Mouse (Mus musculus) embryo, embryonic 10.5 days (tissue): ENCODE measurements at regions not wholly inside any gene's neighbourhood (a gene's known extent, or its start where the extent isn't known, plus 50 kb on each side); places are given as distances from the start of the nearest gene placed in this dataset.

Experiments
- DNase-seq: peaks from one replicate; pipeline ENCODE4 v3.0.0-alpha.2; 2015; ENCODE audit warnings: low spot score

DNA sequence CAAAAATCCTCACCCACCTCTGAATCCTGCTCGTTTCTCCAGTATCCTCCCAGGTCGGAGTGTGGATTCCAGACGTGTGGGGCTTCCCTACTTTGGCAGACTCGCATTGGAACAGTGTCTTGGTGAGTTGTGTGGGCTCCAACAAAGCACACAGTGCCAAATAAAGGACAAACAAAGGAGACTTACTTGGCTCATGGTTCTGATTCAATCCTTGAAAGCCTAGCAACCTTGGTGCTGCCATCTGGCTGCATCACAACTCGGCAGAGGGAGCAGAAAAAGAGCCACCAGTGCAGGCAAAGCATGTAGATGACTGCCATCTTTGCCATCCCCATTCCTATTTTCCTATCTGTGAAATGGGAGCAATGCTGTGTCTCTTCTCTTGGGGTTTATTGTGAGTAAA is 64.0 kb downstream of the Il9r start:
- DNase-seq = no peak

DNA sequence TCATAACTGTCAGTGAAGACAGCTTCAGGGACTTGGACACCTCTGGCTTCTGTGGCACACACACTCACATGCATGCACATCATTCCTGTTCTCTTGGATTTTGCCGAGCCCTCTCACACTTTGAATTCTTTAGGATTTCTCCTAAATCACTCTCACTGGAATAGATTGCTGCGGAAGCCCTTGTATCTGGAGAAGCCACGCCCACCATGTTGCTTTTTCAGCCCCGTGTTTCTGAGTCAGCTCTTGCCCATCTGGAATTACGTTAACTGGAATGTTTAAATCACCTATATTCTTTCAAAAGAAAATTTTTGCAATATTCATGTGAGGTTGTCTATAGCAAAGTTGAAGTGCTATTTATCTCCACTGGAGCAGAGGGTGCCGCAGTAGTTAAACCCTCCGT is 66.1 kb downstream of the Il9r start:
- no peak for DNase-seq

DNA sequence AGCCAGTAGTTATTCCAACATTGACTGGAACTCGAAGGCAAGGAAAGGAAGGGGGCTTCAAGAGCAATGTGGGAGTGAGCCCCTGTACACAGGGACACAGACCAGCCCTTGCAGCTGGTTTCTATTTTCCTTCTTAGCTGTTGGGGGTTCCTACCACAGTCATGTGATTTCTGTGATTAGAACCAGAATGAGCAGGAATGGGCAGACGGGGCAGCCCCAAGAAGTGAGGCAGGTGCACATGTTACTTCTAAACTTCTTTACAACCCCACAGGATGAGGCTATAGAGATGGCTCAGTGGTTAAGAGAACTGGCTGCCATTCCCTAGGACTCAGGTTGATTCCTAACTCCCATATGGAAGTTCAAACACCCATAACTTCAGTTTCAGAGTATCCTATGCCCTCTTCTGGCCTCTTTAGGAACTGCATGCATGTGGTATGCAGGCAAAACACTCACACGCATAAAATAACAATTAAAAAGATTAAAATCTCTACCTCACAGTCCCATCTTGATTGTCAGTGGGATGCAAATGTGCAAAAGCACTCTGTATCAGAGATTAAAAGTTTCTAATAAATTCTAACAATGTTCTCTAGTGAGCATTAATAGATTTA is 68.0 kb downstream of the Il9r start:
- DNase-seq = peak; percentile 70

DNA sequence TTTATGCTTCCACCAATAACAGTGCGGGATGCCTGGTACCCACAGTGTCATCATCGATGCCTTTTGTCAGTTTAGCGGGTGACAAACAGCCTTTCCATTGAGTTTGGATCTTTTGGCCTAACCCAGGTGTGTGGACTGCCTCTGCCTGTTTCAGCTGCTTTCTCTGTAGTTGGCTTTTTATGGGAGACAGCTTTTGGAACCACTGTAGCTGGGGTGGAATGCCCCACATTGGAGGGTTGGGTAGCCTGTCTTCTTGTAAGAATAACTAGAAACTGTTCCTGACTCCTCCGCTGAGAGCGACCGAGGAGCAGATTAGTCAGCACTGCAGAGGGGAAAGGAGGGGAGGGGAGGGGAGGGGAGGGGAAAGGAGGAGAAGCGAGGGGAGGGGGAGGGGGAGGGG is 71.5 kb downstream of the Il9r start:
- no peak for DNase-seq

DNA sequence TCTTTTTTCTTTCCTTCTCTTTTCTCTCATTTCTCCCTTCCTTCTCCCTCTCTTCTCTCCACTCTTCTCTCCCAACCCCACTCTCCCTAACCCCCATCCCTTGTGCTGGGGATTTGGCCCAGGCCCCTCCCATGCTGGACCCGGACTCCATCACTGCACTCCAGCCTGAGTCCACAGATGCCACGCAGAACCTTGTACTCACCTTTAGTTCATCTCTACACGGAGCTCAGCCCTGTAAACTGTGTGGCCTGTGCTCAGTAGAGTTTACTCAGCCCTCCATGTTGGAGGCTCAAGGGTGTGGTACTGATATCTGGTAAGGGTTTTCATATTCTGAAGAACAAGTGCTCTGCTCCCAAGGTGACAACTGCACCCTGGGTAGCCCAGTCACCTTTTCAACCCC is 72.1 kb downstream of the Il9r start:
- no peak for DNase-seq

DNA sequence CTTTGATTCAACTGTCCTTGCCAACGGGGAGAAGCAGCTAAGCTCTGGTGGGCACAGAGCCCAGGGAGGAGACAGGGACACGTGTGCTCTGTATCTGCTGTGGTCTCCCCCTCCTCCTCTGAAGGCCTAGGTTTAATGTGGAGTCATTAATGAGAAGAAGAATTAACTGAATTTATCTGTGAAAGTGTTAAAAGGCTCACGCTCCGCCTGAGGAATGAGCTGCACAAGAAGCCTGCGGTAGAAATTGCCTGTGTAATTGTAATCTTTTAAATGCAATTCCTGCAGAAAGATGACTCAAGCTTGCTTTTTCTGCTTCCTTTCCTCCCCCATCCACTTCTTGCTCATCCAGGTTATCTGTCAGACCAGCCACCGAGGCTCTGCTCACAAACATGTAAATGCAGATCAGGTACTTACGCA is 72.7 kb downstream of the Il9r start:
- DNase-seq = no peak

DNA sequence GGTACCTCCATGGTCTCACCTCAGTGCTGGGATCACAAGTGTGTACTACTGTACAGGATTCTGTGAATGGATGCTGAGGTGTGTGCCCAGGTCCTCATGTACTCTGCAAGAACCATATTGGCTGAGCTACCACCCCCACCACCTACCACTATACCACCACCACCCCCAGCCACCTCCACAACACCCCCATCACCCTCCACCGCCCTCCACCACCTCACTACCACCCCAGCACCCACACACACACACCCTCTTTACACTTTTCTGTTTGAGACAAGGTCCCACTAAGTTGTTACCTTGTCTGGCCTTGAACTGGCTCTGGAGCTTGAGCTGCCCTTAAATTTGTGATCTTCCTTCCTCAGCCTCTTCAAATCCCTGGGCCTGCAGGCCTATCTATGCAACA is 73.3 kb downstream of the Il9r start:
- no peak for DNase-seq

DNA sequence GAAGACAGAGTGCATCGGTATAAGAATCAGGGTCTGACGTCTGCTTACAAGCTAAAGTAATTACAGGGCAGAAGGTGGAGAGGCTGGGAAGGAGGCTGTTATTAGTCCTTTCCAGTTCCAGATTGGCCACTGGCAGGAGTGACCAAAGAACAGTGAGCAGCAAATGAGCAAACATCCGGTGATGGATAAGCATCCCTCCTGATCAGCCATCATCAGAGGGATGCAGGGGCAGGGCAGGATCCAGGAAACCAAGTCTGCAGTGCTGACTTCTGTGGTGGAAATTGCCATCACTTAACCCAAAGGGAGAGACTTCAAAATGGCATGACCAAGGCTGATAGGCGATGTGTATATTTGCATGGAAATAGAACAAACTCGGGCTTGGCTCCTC is 73.8 kb downstream of the Il9r start:
- DNase-seq = no peak

DNA sequence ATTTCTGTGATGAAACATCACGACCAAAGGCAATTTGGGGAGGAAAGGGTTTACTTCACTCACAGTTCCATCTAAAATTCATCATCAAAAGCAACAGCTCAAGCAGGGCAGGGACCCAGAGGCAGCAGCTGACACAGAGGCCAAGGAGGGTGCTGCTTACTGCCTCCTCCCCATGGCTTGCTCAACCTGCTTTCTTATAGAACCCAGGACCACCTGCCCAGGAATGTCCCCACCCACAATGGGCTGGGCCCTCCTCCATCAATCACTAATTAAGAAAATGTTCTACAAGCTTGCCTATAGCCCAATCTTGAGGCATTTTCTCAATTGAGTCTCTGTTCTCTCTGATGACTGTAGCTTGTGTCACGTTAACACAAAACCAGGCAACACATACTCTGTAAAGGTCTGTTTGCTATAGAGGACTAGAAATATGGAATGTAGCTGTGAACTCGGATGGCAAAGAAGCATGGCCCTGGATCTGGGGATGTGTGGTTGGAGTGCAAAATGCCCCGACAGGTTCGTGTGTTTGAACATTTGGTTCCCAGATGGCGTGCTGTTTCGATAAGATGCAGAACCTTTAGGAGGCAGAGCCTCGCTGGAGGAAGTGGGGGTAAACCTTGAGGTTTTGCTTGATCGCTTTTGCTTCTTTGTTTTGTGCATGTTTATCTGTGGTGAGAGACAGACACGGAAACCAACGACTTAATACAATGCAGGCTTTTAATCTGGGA is 74.3 kb downstream of the Il9r start:
- DNase-seq = no peak

DNA sequence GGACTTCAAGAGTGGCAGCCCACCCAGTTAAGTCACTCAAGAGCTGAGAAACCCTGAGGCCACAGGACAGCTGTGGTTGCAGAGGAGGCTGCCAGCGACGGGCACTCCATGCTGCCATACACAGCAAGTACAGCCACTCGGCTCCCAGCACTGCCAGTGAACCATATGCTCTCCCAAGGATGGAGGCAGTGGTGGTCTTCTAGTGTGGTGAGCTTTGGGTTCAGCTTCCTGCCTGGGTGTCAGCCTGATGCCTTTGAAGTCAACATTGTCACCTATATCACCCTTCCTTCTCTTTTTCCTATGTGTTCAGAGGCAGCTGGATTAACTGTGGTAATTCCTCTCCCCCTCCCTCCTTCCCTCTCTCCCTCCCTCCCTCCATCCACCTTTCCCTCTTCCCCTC is 79.5 kb downstream of the Il9r start:
- DNase-seq = no peak

DNA sequence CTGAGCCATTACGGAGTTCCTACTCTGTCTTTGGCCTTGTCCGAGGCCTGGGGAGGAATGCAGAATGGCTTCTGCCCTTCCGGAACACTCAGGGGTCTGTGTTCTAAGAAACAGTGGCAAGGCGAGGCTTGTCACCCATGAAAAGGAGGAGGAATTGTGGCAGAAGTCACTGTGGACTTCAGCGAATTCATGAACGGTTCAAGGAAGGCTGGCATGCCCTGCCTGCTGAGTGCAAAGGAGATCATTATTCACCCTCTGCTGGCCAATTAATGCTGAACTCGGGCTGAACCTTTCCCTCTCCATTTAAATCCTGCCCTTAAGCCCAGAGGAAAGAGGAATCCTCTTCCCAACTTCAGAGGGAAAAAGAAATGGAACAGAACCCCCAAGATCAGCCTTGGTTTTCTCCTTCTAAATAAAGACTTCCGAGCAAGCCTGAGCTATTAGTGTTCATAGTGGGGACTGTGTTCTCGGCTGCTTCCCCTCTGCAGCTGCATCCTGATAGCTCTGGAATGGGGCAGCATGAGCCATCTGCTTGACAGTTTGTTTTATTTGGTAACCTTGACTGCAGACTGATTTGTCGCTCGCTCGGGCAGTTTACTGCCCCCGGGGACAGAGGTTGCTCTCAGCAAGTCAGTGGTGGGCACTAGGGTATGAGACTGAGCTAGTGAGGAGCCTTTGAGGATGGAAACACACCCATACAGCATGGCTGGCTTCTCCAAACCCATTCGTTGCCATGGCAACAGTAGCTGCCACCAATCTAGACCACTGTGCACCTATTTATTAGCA is 81.0 kb downstream of the Il9r start:
- DNase-seq = peak; percentile 70

DNA sequence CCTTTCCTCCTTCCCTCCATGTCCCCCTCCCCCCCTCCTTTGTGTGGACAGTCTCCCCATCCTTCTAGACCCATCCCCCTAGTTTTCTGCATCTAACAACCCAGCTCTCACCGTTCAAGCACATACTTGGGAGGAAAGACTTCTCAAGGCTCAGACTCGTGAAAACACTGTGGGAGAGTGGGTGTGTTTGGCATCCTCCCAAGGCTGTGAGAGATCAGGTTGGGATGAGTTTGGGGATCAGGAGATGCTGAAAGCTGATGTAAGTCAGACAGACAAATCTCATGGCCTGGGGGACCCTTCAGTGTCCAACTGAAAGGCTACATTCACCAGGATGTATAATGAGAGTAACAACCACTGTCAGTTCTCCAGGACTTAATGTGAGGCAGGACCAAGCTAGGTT is 82.1 kb downstream of the Il9r start:
- no peak for DNase-seq

DNA sequence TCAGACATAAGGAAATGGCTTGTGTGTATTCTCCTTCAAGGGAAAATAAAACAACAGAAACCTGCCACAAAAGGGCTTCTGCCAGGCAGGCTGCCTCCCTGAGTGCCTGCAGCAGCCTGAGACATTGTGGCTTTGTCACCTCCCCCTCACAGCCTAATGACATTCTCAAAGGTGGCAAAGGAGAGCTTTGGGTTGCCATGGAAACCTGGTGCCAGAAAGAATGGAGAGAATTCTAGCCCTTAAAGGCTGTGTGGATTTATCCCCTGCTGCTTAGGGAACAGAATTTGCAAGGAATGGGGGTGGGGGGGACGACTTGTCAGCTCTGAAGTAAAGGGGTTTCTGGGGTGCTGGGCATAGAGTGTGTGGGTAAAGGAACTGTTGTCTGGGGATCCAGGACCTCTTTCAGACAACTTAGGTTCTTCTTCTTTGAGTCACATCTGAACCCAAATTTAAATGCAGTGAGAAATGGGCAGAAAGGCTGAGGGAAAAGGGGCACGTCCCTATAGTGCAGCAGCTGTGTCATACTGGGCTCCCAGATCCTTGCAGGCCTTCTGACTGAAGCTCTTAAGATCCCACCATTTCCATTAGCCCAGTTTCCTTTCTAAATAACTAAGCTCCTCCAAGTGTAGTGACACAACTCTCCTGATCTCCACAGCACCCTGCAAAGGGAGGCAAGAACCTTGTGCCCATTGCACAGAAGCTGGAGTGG is 86.8 kb downstream of the Il9r start:
- DNase-seq = peak; percentile 94

DNA sequence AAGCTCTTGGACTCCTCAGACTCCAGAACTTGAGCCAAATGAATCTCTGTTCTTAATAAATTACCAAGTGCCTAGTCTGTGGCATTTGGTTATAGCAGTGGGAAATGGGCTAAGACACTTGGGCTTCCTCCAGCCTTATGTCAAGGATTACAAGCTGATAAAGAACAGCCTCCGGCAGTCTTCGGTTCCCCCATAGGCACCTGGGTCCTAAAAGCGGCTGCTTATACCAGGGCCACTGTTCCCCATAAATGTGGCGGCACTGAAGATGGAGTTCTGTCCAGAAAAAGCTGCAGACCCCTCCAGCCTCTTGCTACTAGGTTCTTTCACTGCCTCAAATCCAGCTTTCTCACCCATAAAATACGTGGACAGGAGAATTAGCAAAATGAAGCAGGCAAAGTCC is 87.6 kb downstream of the Il9r start:
- DNase-seq = peak; percentile 48

DNA sequence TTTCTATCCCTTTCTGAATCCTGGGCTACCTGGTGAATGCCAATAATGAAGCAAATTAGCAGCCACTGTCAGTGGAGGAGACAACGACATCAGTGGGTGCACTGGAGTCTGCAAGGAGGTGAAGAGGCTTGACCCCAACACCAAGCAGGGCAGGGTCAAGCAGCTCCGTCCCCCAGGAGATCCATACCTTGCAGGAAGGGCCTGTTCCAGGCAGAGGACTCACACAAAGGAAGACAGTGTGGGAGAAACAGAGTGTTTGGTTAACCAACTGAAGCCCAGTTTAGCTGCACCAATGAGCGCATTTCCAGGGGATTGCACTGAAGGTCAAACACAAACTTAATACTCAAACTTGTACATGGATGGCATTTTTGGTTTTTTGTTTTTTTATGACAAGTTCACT is 88.2 kb downstream of the Il9r start:
- no peak for DNase-seq

DNA sequence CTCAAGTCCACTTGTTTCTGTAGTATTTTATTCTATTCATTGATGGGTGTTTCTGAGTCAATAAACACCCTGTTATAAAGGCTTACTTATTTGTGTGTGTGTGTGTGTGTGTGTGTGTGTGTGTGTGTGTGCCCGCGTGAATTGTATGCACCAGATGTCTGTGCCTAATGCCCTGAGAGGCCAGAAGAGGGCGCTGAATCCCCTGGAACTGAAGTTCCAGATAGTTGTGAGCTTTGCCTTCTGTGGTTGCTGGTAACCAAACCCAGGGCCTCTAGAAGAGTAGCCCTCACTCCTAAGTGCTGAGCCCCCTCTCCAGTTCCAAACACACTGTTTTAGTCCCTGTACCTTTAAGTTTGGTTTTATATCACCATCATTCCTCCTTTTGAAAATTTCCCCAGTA is 90.2 kb downstream of the Il9r start:
- DNase-seq = no peak
